Mouse (Mus musculus): ENCODE data around the gene Dnaja3. TPM values are rescaled to one million over a fixed set of nuclear protein-coding genes. Genes with fewer than 3 reads are reported as not detected.
A peak's percentile ranks its signal among the peaks of the same experiment; 100 is the strongest.
"Not testable (repeated sequence)": the region's sequence is repeated elsewhere in the genome, so short reads cannot be mapped to it uniquely, and the experiment has no call there.

The Dnaja3 gene
- polyA plus RNA-seq, 1 experiment from 2014 or later = 71.6 TPM

DNA sequence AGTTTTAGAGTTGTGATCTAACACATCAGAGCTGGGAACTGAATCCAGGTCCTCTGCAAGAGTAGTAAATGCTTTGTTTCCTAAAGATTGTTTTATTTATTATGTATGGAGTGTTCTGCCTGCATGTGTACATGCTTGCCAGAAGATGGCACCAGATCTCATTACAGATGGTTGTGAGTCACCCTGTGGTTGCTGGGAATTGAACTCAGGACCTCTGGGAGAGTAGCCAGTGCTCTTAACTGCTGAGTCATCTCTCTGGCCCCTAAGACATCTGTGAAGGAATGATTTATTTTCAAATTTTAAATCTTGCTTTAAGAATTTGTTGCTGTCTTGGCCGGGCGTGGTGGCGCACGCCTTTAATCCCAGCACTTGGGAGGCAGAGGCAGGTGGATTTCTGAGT lies 49.6 kb downstream of the Dnaja3 start:
- not testable (repeated sequence) for H3K27ac ChIP-seq (ENCODE audit: low read depth); H3K4me3 ChIP-seq (ENCODE audit: low read depth, low read length); H3K4me1 ChIP-seq (replicated peaks; ENCODE audit: control insufficient read depth, insufficient read depth, low read length); H3K9me3 ChIP-seq (ENCODE audit: control insufficient read depth, low read length); H3K27me3 ChIP-seq (replicated peaks; ENCODE audit: control insufficient read depth, insufficient read depth, low read length); H3K4me2 ChIP-seq (ENCODE audit: low read length); ATAC-seq (replicated peaks; ENCODE audit: low FRiP score, low TSS enrichment, low read depth); H3K9ac ChIP-seq (ENCODE audit: low read length); DNase-seq (ENCODE audit: low spot score)
- 95% methylated on average over 4 of the region's 4 CpGs for WGBS
- peaks cover 75% of the 10 kb centered on the region for H3K36me3 ChIP-seq (ENCODE audit: control insufficient read depth, insufficient read depth, low read length)

DNA sequence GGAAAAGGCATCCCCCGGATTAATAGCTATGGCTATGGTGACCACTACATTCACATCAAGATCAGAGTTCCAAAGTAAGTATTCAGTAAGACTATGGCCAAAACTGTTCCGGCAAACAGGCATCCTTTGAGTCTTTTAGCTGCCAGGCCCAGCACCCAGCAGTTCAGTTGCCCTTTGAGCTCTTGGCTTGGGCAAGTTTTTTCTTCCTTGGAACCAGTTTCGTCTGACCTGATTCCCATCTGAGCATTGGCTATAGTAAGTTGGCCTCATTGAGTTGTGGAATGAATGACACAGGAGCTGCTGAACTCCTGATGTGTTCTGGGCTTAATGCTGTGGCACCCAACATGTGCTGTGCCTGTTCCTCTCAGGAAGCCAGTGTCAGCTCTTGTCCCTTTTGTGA lies 61.4 kb downstream of the Dnaja3 start:
- Histone ChIP-seq H3K4me3 (ENCODE audit: low read depth, low read length) (no peak overlapping the region), H3K9me3 (ENCODE audit: control insufficient read depth, low read length) (no peaks in the 10 kb centered on the region), H3K27me3 (replicated peaks; ENCODE audit: control insufficient read depth, insufficient read depth, low read length) (no peaks in the 10 kb centered on the region), H3K27ac (ENCODE audit: low read depth) (no peak overlapping the region), H3K36me3 (ENCODE audit: control insufficient read depth, insufficient read depth, low read length) (peaks cover 100% of the 10 kb centered on the region), H3K4me2 (ENCODE audit: low read length) (no peak overlapping the region), H3K4me1 (replicated peaks; ENCODE audit: control insufficient read depth, insufficient read depth, low read length) (no peaks in the 10 kb centered on the region), H3K9ac (ENCODE audit: low read length) (no peak overlapping the region)
- DNase-seq (ENCODE audit: low spot score) (no peak), ATAC-seq (replicated peaks; ENCODE audit: low FRiP score, low TSS enrichment, low read depth) (no peak)
- WGBS = 92% methylated on average over 3 of the region's 3 CpGs

- H3K27ac ChIP-seq (ENCODE audit: low read depth) = no peak overlapping the region
- DNase-seq (ENCODE audit: low spot score) = no peak
- no peak overlapping the region for H3K4me3 ChIP-seq (ENCODE audit: low read depth, low read length)
- ATAC-seq (replicated peaks; ENCODE audit: low FRiP score, low TSS enrichment, low read depth) = no peak
- WGBS = 58% methylated on average over 1 of the region's 1 CpGs
- H3K27me3 ChIP-seq (replicated peaks; ENCODE audit: control insufficient read depth, insufficient read depth, low read length) = no peaks in the 10 kb centered on the region
- no peak overlapping the region for H3K9ac ChIP-seq (ENCODE audit: low read length)
- H3K36me3 ChIP-seq (ENCODE audit: control insufficient read depth, insufficient read depth, low read length) = peaks cover 100% of the 10 kb centered on the region
- no peak overlapping the region for H3K4me2 ChIP-seq (ENCODE audit: low read length)
- H3K4me1 ChIP-seq (replicated peaks; ENCODE audit: control insufficient read depth, insufficient read depth, low read length) = no peaks in the 10 kb centered on the region
- H3K9me3 ChIP-seq (ENCODE audit: control insufficient read depth, low read length) = no peaks in the 10 kb centered on the region
Measured at GRCm38 (mm10) chr16:4702646-4703045, 62.9 kb downstream of the Dnaja3 start.

- no peak overlapping the region for H3K27ac ChIP-seq (ENCODE audit: low read depth)
- DNase-seq (ENCODE audit: low spot score) = no peak
- no peaks in the 10 kb centered on the region for H3K4me1 ChIP-seq (replicated peaks; ENCODE audit: control insufficient read depth, insufficient read depth, low read length)
- 58% methylated on average over 4 of the region's 4 CpGs for WGBS
- H3K4me3 ChIP-seq (ENCODE audit: low read depth, low read length) = no peak overlapping the region
- peaks cover 94% of the 10 kb centered on the region for H3K36me3 ChIP-seq (ENCODE audit: control insufficient read depth, insufficient read depth, low read length)
- no peaks in the 10 kb centered on the region for H3K27me3 ChIP-seq (replicated peaks; ENCODE audit: control insufficient read depth, insufficient read depth, low read length)
- H3K9ac ChIP-seq (ENCODE audit: low read length) = no peak overlapping the region
- H3K9me3 ChIP-seq (ENCODE audit: control insufficient read depth, low read length) = no peaks in the 10 kb centered on the region
- ATAC-seq (replicated peaks; ENCODE audit: low FRiP score, low TSS enrichment, low read depth) = no peak
- H3K4me2 ChIP-seq (ENCODE audit: low read length) = no peak overlapping the region
Measured at GRCm38 (mm10) chr16:4705541-4705940, 65.8 kb downstream of the Dnaja3 start.

- H3K9me3 ChIP-seq (ENCODE audit: control insufficient read depth, low read length) = no peaks in the 10 kb centered on the region
- DNase-seq (ENCODE audit: low spot score) (no peak), ATAC-seq (replicated peaks; ENCODE audit: low FRiP score, low TSS enrichment, low read depth) (no peak)
- no peak overlapping the region for H3K27ac ChIP-seq (ENCODE audit: low read depth)
- no peak overlapping the region for H3K4me3 ChIP-seq (ENCODE audit: low read depth, low read length)
- H3K4me2 ChIP-seq (ENCODE audit: low read length) = no peak overlapping the region
- WGBS = 97% methylated on average over 4 of the region's 4 CpGs
- no peaks in the 10 kb centered on the region for H3K27me3 ChIP-seq (replicated peaks; ENCODE audit: control insufficient read depth, insufficient read depth, low read length)
- H3K9ac ChIP-seq (ENCODE audit: low read length) = no peak overlapping the region
- H3K36me3 ChIP-seq (ENCODE audit: control insufficient read depth, insufficient read depth, low read length) = peaks cover 92% of the 10 kb centered on the region
- no peaks in the 10 kb centered on the region for H3K4me1 ChIP-seq (replicated peaks; ENCODE audit: control insufficient read depth, insufficient read depth, low read length)
Measured at GRCm38 (mm10) chr16:4711173-4711572, 71.4 kb downstream of the Dnaja3 start.

DNA sequence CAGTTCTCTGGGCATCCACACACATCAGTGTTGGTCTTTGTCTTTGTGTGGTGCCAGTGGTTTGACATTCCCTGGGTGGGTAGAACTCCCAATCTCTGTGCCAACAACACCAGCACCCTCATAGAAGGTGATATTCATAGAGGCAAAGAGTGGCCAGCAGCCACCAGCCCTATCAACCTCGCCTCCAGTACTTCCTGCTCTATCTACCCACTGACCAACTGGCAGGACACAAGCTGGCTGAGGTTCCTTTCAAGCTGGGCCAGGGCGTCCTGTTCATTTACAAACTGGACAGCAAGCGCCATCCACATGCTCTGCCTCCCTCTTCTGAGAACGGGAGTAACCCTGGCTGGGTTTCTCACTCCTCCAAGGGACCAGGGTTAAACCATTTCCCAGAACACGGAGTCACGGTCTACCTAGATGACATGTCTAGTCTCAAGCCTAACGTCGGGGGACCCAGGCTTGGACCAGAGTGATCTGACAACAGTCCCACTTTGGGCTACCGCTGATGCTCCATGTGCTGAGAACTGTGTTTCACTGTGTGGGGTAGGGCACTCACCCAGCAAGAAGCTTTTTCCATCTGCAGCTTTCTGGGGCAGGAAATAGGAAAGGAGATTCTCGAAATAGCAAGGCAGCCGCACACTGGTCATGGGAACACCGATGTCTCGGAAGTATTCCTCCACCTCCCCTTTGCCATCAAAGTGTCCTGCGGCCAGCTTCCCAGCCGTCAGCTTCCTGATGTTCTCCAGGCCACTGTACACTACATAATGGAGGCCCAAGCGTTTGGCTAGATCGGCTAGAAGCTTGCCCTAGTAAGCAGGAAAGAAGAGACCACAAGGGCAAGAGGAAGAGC lies 74.3 kb downstream of the Dnaja3 start:
- Histone ChIP-seq H3K4me2 (ENCODE audit: low read length) (no peak overlapping the region), H3K9ac (ENCODE audit: low read length) (no peak overlapping the region), H3K4me1 (replicated peaks; ENCODE audit: control insufficient read depth, insufficient read depth, low read length) (no peaks in the 10 kb centered on the region), H3K27me3 (replicated peaks; ENCODE audit: control insufficient read depth, insufficient read depth, low read length) (no peaks in the 10 kb centered on the region), H3K9me3 (ENCODE audit: control insufficient read depth, low read length) (no peaks in the 10 kb centered on the region), H3K4me3 (ENCODE audit: low read depth, low read length) (no peak overlapping the region), H3K36me3 (ENCODE audit: control insufficient read depth, insufficient read depth, low read length) (peaks cover 68% of the 10 kb centered on the region), H3K27ac (ENCODE audit: low read depth) (no peak overlapping the region)
- no peak for DNase-seq (ENCODE audit: low spot score)
- 87% methylated on average over 17 of the region's 17 CpGs for WGBS
- ATAC-seq (replicated peaks; ENCODE audit: low FRiP score, low TSS enrichment, low read depth) = no peak

GRCm38 (mm10) chr16:4717866-4718265 lies 78.1 kb downstream of the Dnaja3 start:
- Histone ChIP-seq H3K4me1 (replicated peaks; ENCODE audit: control insufficient read depth, insufficient read depth, low read length) (no peaks in the 10 kb centered on the region; the same call in 1 of the 2 replicates), H3K4me2 (ENCODE audit: low read length) (peak overlapping the region; percentile 67), H3K27ac (ENCODE audit: low read depth) (no peak overlapping the region), H3K4me3 (ENCODE audit: low read depth, low read length) (peak overlapping the region; percentile 72), H3K9ac (ENCODE audit: low read length) (no peak overlapping the region), H3K36me3 (ENCODE audit: control insufficient read depth, insufficient read depth, low read length) (peaks cover 34% of the 10 kb centered on the region), H3K27me3 (replicated peaks; ENCODE audit: control insufficient read depth, insufficient read depth, low read length) (no peaks in the 10 kb centered on the region), H3K9me3 (ENCODE audit: control insufficient read depth, low read length) (no peaks in the 10 kb centered on the region)
- DNase-seq (ENCODE audit: low spot score) = no peak
- 51% methylated on average over 3 of the region's 3 CpGs for WGBS
- ATAC-seq (replicated peaks; ENCODE audit: low FRiP score, low TSS enrichment, low read depth) = no peak

DNA sequence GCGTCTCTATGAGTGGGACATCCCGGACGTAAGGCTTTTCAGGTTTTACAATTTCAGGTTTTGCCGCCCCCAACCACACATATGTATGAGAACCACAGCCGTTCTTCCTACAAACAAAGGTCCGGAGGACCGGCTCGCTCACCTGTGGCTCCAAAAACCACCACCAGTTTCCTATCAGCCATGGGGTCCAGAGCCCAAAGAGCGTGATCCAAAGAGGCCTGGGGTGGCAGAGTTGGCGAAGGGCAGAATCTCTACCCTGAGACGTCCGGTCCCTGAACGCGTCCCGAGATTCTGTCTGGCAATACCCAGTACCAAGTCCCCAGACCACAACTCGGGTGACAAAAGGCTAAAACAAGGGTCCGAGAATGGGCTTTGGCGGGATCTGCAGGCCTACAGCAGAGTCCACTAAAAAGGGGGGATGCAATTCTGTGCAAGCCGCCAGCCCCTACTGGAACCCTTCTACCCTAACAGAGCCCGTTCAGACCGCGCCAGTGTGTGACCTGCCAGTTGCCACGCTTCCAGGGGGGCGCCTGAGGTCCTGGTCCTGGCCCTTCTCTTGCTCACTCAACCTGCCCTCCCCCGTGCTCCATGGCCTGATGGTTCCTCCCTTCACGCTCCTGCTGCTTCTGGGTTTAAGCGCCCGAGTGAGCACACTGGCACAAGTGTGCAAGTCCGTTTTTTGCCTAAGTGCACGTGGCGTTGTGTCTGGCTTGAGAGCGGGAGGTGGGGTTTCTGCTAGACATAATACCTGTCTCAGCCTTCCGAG lies 79.1 kb downstream of the Dnaja3 start, which contains the start of gene Nmral1:
TSS of gene Nmral1 (minus strand) at position 604 of the 766 bp plus-strand sequence.
- Histone ChIP-seq H3K4me1 (replicated peaks; ENCODE audit: control insufficient read depth, insufficient read depth, low read length) (no peaks in the 10 kb centered on the region; the same call in 1 of the 2 replicates), H3K27ac (ENCODE audit: low read depth) (peak within 1 kb of the TSS; percentile 79), H3K27me3 (replicated peaks; ENCODE audit: control insufficient read depth, insufficient read depth, low read length) (no peaks in the 10 kb centered on the region), H3K4me3 (ENCODE audit: low read depth, low read length) (peak within 1 kb of the TSS; percentile 72), H3K9me3 (ENCODE audit: control insufficient read depth, low read length) (no peaks in the 10 kb centered on the region), H3K36me3 (ENCODE audit: control insufficient read depth, insufficient read depth, low read length) (peaks cover 25% of the 10 kb centered on the region), H3K9ac (ENCODE audit: low read length) (peak within 1 kb of the TSS; percentile 67), H3K4me2 (ENCODE audit: low read length) (peak within 1 kb of the TSS; percentile 67)
- 15% methylated on average over 33 of the region's 33 CpGs for WGBS
- ATAC-seq (replicated peaks; ENCODE audit: low FRiP score, low TSS enrichment, low read depth) (peak; percentile 84), DNase-seq (ENCODE audit: low spot score) (peak; percentile 92)

Measured in intestine, embryonic 14.5 days (tissue).